Mouse (Mus musculus) ES-Bruce4 (cell line): ENCODE measurements at regions not wholly inside any gene's neighbourhood (a gene's known extent, or its start where the extent isn't known, plus 50 kb on each side); places are given as distances from the start of the nearest gene placed in this dataset.

Experiments used
- CTCF ChIP-seq: IDR thresholded peaks from one replicate; pipeline ENCODE4 v1.8.1; 2011; ENCODE audit warnings: low read depth, low read length
- EP300 ChIP-seq: IDR thresholded peaks from 2 replicates; pipeline ENCODE4 v1.6.1; 2011; ENCODE audit warnings: low read depth, low read length; ENCODE audit not compliant: insufficient read depth
- POLR2A ChIP-seq: IDR thresholded peaks from one replicate; pipeline ENCODE4 v1.8.1; 2011; ENCODE audit warnings: low read length; ENCODE audit not compliant: insufficient read depth

DNA sequence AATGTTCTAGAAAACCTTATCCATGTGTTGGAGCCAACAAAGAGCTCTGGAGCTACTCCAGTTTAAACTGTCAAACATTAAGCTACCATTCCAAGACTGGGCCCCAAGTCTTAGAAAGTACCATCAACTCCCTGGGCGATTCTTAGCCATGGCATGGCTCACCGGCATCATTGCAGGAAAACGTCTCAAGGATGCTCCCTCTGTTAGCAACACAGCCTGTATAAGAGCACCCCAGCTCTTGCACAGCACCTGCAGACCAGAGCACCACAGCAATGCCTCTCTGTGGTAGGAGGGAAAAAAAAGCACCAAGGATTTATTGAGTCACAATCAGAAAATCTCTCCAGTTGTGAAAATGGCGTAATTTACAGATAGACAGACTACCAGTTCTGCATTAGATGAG lies 221.2 kb downstream of the Fam43a start:
- TF ChIP-seq CTCF (no peak), POLR2A (no peak), EP300 (no peak)
